Mouse (Mus musculus) C2C12 (cell line): ENCODE results near the gene Zbtb8os. TPM values are rescaled to one million over a fixed set of nuclear protein-coding genes. Genes with fewer than 3 reads are reported as not detected.

Experiments used
- H3K27me3 ChIP-seq: one replicate; pipeline ENCODE4 v1.6.1; 2011; ENCODE audit not compliant: control insufficient read depth, insufficient read depth, insufficient read length
- H3K36me3 ChIP-seq: one replicate; pipeline ENCODE4 v1.6.1; 2011; ENCODE audit not compliant: control insufficient read depth, insufficient read depth
- H3K4me3 ChIP-seq: one replicate; pipeline ENCODE4 v1.5.1; 2011; ENCODE audit warnings: mild to moderate bottlenecking, control low read depth; ENCODE audit not compliant: poor library complexity, insufficient read depth, severe bottlenecking
- H3K79me2 ChIP-seq: one replicate; pipeline ENCODE4 v1.6.1; 2011; ENCODE audit not compliant: control insufficient read depth, insufficient read depth
- H3K79me3 ChIP-seq: one replicate; pipeline ENCODE4 v1.6.1; 2011; ENCODE audit warnings: low read depth, control low read depth
- H3ac ChIP-seq: one replicate; pipeline ENCODE3; 2011; ENCODE audit warnings: low read depth; ENCODE audit not compliant: control insufficient read depth, insufficient read length
- CEBPB ChIP-seq: IDR thresholded peaks from one replicate; pipeline ENCODE4 v1.6.1; 2011; ENCODE audit warnings: low read depth, mild to moderate bottlenecking, control low read depth, moderate library complexity
- CTCF ChIP-seq: IDR thresholded peaks from one replicate; pipeline ENCODE4 v1.5.1; 2011; ENCODE audit not compliant: control insufficient read depth, insufficient read depth, insufficient read length
- FOSL1 ChIP-seq: IDR thresholded peaks from one replicate; pipeline ENCODE4 v1.8.0; 2011; ENCODE audit warnings: mild to moderate bottlenecking, low read length; ENCODE audit not compliant: poor library complexity, insufficient read depth, severe bottlenecking
- MAX ChIP-seq: IDR thresholded peaks from one replicate; pipeline ENCODE4 v1.6.1; 2011; ENCODE audit warnings: mild to moderate bottlenecking, control low read depth
- MYOD1 ChIP-seq: IDR thresholded peaks from one replicate; pipeline ENCODE4 v1.6.1; 2011; ENCODE audit warnings: low read depth; ENCODE audit not compliant: control insufficient read depth, insufficient read length
- MYOG ChIP-seq: IDR thresholded peaks from one replicate; pipeline ENCODE4 v1.6.1; 2011; ENCODE audit not compliant: control insufficient read depth, insufficient read length; ENCODE audit errors: extremely low read depth
- USF1 ChIP-seq: IDR thresholded peaks from one replicate; pipeline ENCODE4 v1.6.1; 2011; ENCODE audit warnings: low read depth, mild to moderate bottlenecking, control low read depth, moderate library complexity
- polyA plus RNA-seq: library from polyadenylated mRNA; unstranded; fragments of >200 nt; fragmentation: generic; extraction: Trizol; gene quantifications from one replicate; pipeline ENCODE4 v1.2.1, GENCODE M21; 2012; ENCODE audit warnings: missing spikeins

Zbtb8os gene
- polyA plus RNA-seq, 1 experiment: 31.2 TPM

DNA sequence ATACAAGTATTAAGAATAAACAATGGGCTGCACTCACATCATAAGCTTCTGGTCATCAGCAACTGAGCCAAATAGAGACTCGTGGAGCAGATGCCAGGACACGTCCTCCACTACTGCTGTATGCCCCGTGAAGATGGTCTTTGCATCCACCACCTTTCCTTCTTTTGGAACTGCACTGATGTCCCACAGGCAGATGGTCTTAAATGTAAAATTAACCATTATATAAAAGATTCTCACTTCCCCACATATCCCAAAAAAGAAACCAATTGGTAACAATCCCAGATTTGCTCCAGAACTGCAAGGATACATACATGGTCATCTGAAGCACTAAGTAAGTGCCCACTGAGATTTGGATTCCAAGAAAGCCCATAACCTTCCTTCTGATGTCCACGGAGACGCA lies 13.5 kb upstream of the Zbtb8os start:
- Histone ChIP-seq H3K79me2 (peaks cover 95% of the 10 kb centered on the region), H3K79me3 (peaks cover 51% of the 10 kb centered on the region), H3K27me3 (no peaks in the 10 kb centered on the region), H3K4me3 (no peak overlapping the region), H3K36me3 (peaks cover 84% of the 10 kb centered on the region), H3ac (no peak overlapping the region)
- TF ChIP-seq MAX: no peak
- no peak for TF ChIP-seq FOSL1
- no peak for TF ChIP-seq MYOG
- no peak for TF ChIP-seq CTCF
- no peak for TF ChIP-seq MYOD1
- TF ChIP-seq CEBPB: no peak
- no peak for TF ChIP-seq USF1

DNA sequence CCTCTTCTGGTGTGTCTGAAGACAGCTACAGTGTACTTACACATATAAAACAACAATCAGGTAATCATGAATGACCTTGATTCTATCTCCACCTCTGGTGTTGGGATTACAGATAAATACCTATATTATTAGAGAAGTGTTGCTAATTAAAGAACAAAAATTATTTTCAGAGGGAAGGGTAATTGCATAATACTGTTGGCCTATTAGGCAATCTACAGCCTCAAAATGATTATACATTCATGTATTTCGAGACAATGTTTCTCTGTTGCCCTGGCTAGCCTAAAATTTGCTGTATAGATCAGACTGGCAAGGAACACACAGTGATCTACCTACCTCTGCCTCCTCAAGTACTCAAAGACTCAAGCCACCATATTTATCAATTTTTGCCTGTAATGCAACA lies 12.0 kb upstream of the Zbtb8os start:
- TF ChIP-seq MYOG: no peak
- no peak for TF ChIP-seq MYOD1
- no peak for TF ChIP-seq CTCF
- no peak for TF ChIP-seq USF1
- TF ChIP-seq FOSL1: no peak
- peak; percentile 79 for TF ChIP-seq CEBPB
- Histone ChIP-seq H3K27me3 (no peaks in the 10 kb centered on the region), H3ac (no peak overlapping the region), H3K79me3 (peaks cover 58% of the 10 kb centered on the region), H3K36me3 (peaks cover 84% of the 10 kb centered on the region), H3K4me3 (no peak overlapping the region), H3K79me2 (peaks cover 98% of the 10 kb centered on the region)

DNA sequence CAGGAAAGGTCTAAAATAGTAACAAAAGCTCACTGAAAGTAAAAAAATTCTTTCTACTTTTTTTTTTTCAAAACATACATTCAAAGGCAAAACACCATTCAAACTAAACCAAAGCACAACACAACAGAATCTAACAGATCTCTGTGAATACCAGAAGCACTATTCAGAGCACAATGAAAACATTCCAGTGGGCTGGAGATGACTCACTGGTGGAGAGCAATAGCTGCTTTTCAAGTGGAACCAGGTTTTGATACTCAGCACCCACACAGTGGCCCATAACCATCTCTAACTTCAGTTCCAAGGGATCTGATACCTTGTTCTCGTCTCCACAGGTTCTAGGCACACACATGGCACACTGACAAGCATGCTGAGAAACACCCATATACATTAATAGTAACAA lies 10.7 kb upstream of the Zbtb8os start:
- H3K79me3 ChIP-seq: peaks cover 69% of the 10 kb centered on the region
- H3K79me2 ChIP-seq: peaks cover 99% of the 10 kb centered on the region
- no peak overlapping the region for H3K4me3 ChIP-seq
- H3K36me3 ChIP-seq: peaks cover 82% of the 10 kb centered on the region
- TF ChIP-seq MYOG: no peak
- TF ChIP-seq CTCF: no peak
- TF ChIP-seq FOSL1: peak; percentile 92
- no peak overlapping the region for H3ac ChIP-seq
- no peaks in the 10 kb centered on the region for H3K27me3 ChIP-seq

DNA sequence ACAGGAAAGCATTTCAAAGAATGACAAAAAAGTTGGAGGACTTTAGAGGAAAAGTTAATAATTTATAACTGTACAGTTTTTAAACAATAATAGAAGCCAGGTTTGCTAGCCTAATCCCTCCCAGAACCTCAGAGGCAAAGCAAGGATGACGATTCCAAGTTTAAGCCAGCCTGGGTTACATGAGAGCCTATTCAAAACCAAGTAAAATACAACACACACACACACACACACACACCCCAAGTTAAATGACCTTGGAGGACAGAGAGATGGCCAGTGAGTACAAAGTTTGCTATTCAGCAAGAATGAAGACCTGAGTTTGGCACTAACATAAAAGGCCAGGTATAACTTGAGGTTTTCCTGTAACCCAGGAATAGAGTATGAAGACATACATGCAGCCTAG lies 9.3 kb upstream of the Zbtb8os start:
- H3K79me3 ChIP-seq: peaks cover 79% of the 10 kb centered on the region
- peaks cover 82% of the 10 kb centered on the region for H3K36me3 ChIP-seq
- no peak overlapping the region for H3ac ChIP-seq
- H3K27me3 ChIP-seq: no peaks in the 10 kb centered on the region
- H3K4me3 ChIP-seq: no peak overlapping the region
- peaks cover 99% of the 10 kb centered on the region for H3K79me2 ChIP-seq
- TF ChIP-seq FOSL1: no peak
- no peak for TF ChIP-seq CTCF
- TF ChIP-seq MYOG: no peak
- TF ChIP-seq CEBPB: no peak
- TF ChIP-seq MYOD1: no peak
- no peak for TF ChIP-seq USF1

DNA sequence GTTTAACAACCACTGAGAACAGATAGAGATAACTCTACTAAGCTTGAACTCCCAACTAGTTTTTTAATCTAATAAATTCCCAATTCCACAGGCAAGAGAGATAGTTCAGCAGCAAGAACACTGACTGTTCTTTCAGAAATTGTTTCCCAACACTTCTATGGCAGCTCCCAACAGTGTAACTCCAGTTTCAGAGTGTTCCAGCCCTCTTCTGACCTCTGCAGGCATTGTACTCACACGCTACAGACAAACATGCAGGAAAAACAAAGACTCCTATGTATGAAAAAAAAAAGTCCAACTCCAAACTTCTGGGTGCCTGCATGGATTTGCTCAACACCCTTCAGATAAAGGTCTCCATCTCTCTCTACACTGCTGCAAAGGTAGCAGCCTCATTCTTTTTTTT lies 2.6 kb upstream of the Zbtb8os start:
- peaks cover 55% of the 10 kb centered on the region for H3K36me3 ChIP-seq

DNA sequence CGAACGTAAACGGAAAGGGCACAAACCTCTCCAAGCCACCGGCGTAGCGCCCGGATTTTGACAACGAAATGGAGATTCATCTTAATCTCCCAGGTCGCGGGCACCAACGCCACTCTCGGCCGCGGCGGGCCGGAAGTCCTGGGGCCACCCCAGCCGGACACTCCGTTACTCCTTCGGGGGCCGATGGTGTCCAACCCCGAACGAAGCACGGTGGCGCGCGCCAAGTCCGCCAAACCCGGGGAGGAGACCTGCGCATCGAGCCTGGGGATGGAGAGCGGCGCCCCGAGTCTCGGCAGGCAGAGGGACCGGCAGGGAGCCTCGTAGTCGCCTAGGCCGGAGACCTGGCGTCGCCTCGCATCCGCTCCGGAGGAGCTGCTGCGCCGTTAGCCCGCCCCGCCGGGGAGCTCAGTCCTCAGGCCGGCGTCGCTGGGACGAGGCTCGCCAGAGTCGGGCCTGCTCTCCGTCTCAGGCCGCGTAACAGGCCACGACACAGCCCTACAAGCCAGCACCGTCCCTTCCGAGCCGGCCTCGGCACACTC lies 749 bp upstream of the Zbtb8os start:
- no peak for TF ChIP-seq FOSL1
- no peak for TF ChIP-seq USF1
- no peak for TF ChIP-seq MAX
- TF ChIP-seq CEBPB: no peak
- TF ChIP-seq MYOG: no peak
- no peak for TF ChIP-seq CTCF
- no peak for TF ChIP-seq MYOD1
- peaks cover 59% of the 10 kb centered on the region for H3K79me3 ChIP-seq
- peaks cover 76% of the 10 kb centered on the region for H3K79me2 ChIP-seq
- H3ac ChIP-seq: peak overlapping the region; percentile 96
- no peaks in the 10 kb centered on the region for H3K27me3 ChIP-seq
- peak overlapping the region; percentile 90 for H3K4me3 ChIP-seq
- H3K36me3 ChIP-seq: peaks cover 39% of the 10 kb centered on the region

More for the DNA sequence above, 2.6 kb upstream of the Zbtb8os start:
- H3K79me3 ChIP-seq: peaks cover 77% of the 10 kb centered on the region
- no peak overlapping the region for H3K4me3 ChIP-seq
- no peak overlapping the region for H3ac ChIP-seq
- TF ChIP-seq MYOG: no peak
- TF ChIP-seq USF1: no peak
- TF ChIP-seq CTCF: no peak
- TF ChIP-seq FOSL1: no peak
- TF ChIP-seq CEBPB: no peak
- no peak for TF ChIP-seq MAX
- H3K79me2 ChIP-seq: peaks cover 87% of the 10 kb centered on the region
- no peaks in the 10 kb centered on the region for H3K27me3 ChIP-seq
